Comparison of ENCODE assay signal across 8 mouse cellular contexts in genomic region chr12:73053668-73054241, GRCm38 (mm10). TPM values are rescaled to one million over a fixed set of nuclear protein-coding genes. Genes with fewer than 3 reads are reported as not detected.
DNase-seq lines count a peak whose midpoint lies in the region; ATAC-seq and TF ChIP-seq lines count a peak whose summit lies in the region.

TSS of gene Six1 (minus strand) at chr12:73053887.

- no peak within 1 kb of the TSS for H3K27ac ChIP-seq in lung, embryonic 14.5 days (ENCODE audit: low read depth)
- no peak within 1 kb of the TSS for H3K27ac ChIP-seq in neural tube, embryonic 15.5 days (replicated peaks)

- peaks cover 71% of the 10 kb centered on the region for H3K27me3 ChIP-seq in lung, embryonic 14.5 days (ENCODE audit: insufficient read depth, low read length)
- H3K27me3 ChIP-seq in neural tube, embryonic 15.5 days (replicated peaks) = peaks cover 87% of the 10 kb centered on the region

- peak within 1 kb of the TSS; percentile 49 for H3K4me3 ChIP-seq in lung, embryonic 14.5 days (ENCODE audit: low read depth, low read length)
- peak within 1 kb of the TSS; percentile 39 for H3K4me3 ChIP-seq in neural tube, embryonic 15.5 days (replicated peaks)

- ATAC-seq in lung, embryonic 14.5 days (ENCODE audit: insufficient read depth) = peak; percentile 90
- ATAC-seq in neural tube, embryonic 15.5 days (ENCODE audit: low FRiP score) = no peak

- no peaks in the 10 kb centered on the region for H3K9me3 ChIP-seq in lung, embryonic 14.5 days (ENCODE audit: low read depth, low read length)
- no peaks in the 10 kb centered on the region for H3K9me3 ChIP-seq in neural tube, embryonic 15.5 days (replicated peaks)

- DNase-seq in thymus, postnatal 14 days = peak; percentile 27
- no peak for DNase-seq in thymus, postnatal 10 days (ENCODE audit: low spot score in 2 of 2)
- DNase-seq in embryo, embryonic 10.5 days (ENCODE audit: low spot score) = peak; percentile 91
- peak; percentile 77 for DNase-seq in heart, adult 8-10 months (ENCODE audit: low spot score)
- DNase-seq in kidney, adult 18-20 months = peak; percentile 77
- peak; percentile 83 for DNase-seq in lung, embryonic 14.5 days
- DNase-seq in natural killer cell, adult 2 months (ENCODE audit: low spot score in 2 of 2) = no peak

- H3K9ac ChIP-seq in lung, embryonic 14.5 days = peak within 1 kb of the TSS; percentile 40; the same call in 1 of the 2 replicates
- no peak within 1 kb of the TSS for H3K9ac ChIP-seq in neural tube, embryonic 15.5 days (replicated peaks)

- peak; percentile 57 for TF ChIP-seq CTCF in lung, embryonic 14.5 days (IDR thresholded peaks at IDR 0.05; ENCODE audit: low read depth)

- peak within 1 kb of the TSS; percentile 85 for H3K4me2 ChIP-seq in lung, embryonic 14.5 days
- H3K4me2 ChIP-seq in neural tube, embryonic 15.5 days = peak within 1 kb of the TSS; percentile 60

- no peaks in the 10 kb centered on the region for H3K36me3 ChIP-seq in lung, embryonic 14.5 days (ENCODE audit: insufficient read depth)
- no peaks in the 10 kb centered on the region for H3K36me3 ChIP-seq in neural tube, embryonic 15.5 days

- no peaks in the 10 kb centered on the region for H3K4me1 ChIP-seq in lung, embryonic 14.5 days (ENCODE audit: insufficient read depth)
- peaks cover 12% of the 10 kb centered on the region for H3K4me1 ChIP-seq in neural tube, embryonic 15.5 days

- under 1% methylated on average over 42 of the region's 42 CpGs for WGBS in lung, embryonic 14.5 days
- WGBS in neural tube, embryonic 15.5 days = under 1% methylated on average over 42 of the region's 42 CpGs

RNA-seq across cellular contexts. Expression of gene Six1, which starts in this region (rescaled TPM):
- total RNA-seq in heart, adult 8-10 months (2022) = 1 to 10 TPM; 1.6 to 3.6 (median 2.9) TPM
- polyA plus RNA-seq in lung, embryonic 14.5 days (2014; fragmentation: Nextera tagmentation; extraction: Ambion mirVana) = 0.45 and 0.53 TPM in 2 replicates
- polyA plus RNA-seq in neural tube, embryonic 15.5 days (2015; fragmentation: Nextera tagmentation; extraction: Ambion mirVana) = 2.8 and 6.8 TPM in 2 replicates

Comparison
In these comparisons a context has a peak if more than half of its experiments do, and no peak if none do; other contexts are left out.
1. DNase-seq: peak in thymus, postnatal 14 days (single experiment), embryo, embryonic 10.5 days (single experiment), heart, adult 8-10 months (single experiment) and kidney, adult 18-20 months (single experiment); none in thymus, postnatal 10 days (0 of 2) and natural killer cell, adult 2 months (0 of 2).
2. Peak in DNase-seq, ATAC-seq, H3K4me3 ChIP-seq, H3K9ac ChIP-seq and H3K4me2 ChIP-seq in lung, embryonic 14.5 days; RNA of the gene not detected or under 1 TPM.